Mouse (Mus musculus) midbrain, embryonic 13.5 days (tissue): ENCODE results near the gene Kars. TPM values are rescaled to one million over a fixed set of nuclear protein-coding genes. Genes with fewer than 3 reads are reported as not detected.

Source experiments
- ATAC-seq: fragments of 200-750 bp; cut with Nextera tagmentation; 2 replicates; pipeline ENCODE4 v1.8.0; 2017; ENCODE audit warnings: mild to moderate bottlenecking, moderate TSS enrichment, moderate library complexity
- H3K27ac ChIP-seq: fragments of 300-500 bp; sonication (generic); 2 replicates; pipeline ENCODE4 v1.5.1; 2015; ENCODE audit warnings: inconsistent platforms, mild to moderate bottlenecking, moderate library complexity
- H3K27me3 ChIP-seq: fragments of 300-500 bp; sonication (generic); 2 replicates; pipeline ENCODE4 v1.6.1; 2015; ENCODE audit warnings: mild to moderate bottlenecking, inconsistent platforms
- H3K36me3 ChIP-seq: fragments of 300-500 bp; sonication (generic); 2 replicates; pipeline ENCODE4 v1.6.1; 2015; ENCODE audit warnings: mild to moderate bottlenecking, inconsistent platforms
- H3K4me1 ChIP-seq: fragments of 300-500 bp; sonication (generic); replicated peaks from 2 replicates; pipeline ENCODE4 v1.6.1; 2015; ENCODE audit warnings: inconsistent platforms
- H3K4me2 ChIP-seq: fragments of 300-500 bp; sonication (generic); replicated peaks from 2 replicates; pipeline ENCODE4 v1.6.1; 2015; ENCODE audit warnings: moderate library complexity, mild to moderate bottlenecking, inconsistent platforms
- H3K4me3 ChIP-seq: fragments of 300-500 bp; sonication (generic); replicated peaks from 2 replicates; pipeline ENCODE4 v1.5.1; 2015; ENCODE audit warnings: mild to moderate bottlenecking, inconsistent platforms
- H3K9ac ChIP-seq: fragments of 300-500 bp; sonication (generic); replicated peaks from 2 replicates; pipeline ENCODE4 v1.6.1; 2015; ENCODE audit warnings: mild to moderate bottlenecking, inconsistent platforms
- H3K9me3 ChIP-seq: fragments of 300-500 bp; sonication (generic); 2 replicates; pipeline ENCODE4 v1.6.1; 2016; ENCODE audit warnings: mild to moderate bottlenecking, inconsistent platforms
- WGBS: fragments of 180-500 bp; shearing (Covaris S2); methylation state at CpG from one replicate; pipeline ENCODE4 v1.1.7; 2015; 5-methylcytosine and 5-hydroxymethylcytosine counted together
- polyA plus RNA-seq: library from polyadenylated mRNA; unstranded; fragments of >200 nt; fragmentation: Nextera tagmentation; extraction: Ambion mirVana; gene quantifications from 2 replicates; pipeline ENCODE4 v1.2.1, GENCODE M21; 2015

Gene Kars
- polyA plus RNA-seq, 1 experiment from 2014 or later = 171 TPM

GRCm38 (mm10) chr8:111975706-111976105 is 35.4 kb downstream of the Kars start:
- H3K4me1 ChIP-seq = no peaks in the 10 kb centered on the region
- H3K27me3 ChIP-seq = no peaks in the 10 kb centered on the region
- no peak overlapping the region for H3K4me3 ChIP-seq
- H3K27ac ChIP-seq = no peak overlapping the region
- WGBS = 92% methylated on average over 2 of the region's 2 CpGs
- no peaks in the 10 kb centered on the region for H3K9me3 ChIP-seq
- peaks cover 53% of the 10 kb centered on the region for H3K36me3 ChIP-seq
- no peak overlapping the region for H3K4me2 ChIP-seq
- no peak overlapping the region for H3K9ac ChIP-seq
- no peak for ATAC-seq

- H3K27ac ChIP-seq = no peak overlapping the region
- no peak overlapping the region for H3K9ac ChIP-seq
- no peaks in the 10 kb centered on the region for H3K9me3 ChIP-seq
- ATAC-seq = no peak
- H3K4me3 ChIP-seq = no peak overlapping the region
- H3K27me3 ChIP-seq = no peaks in the 10 kb centered on the region
- H3K4me2 ChIP-seq = no peak overlapping the region
- peaks cover 55% of the 10 kb centered on the region for H3K36me3 ChIP-seq
- 97% methylated on average over 12 of the region's 12 CpGs for WGBS
- no peaks in the 10 kb centered on the region for H3K4me1 ChIP-seq
These were observed 37.0 kb downstream of the Kars start for GRCm38 (mm10) chr8:111974138-111974537.

GRCm38 (mm10) chr8:111968991-111969390 is 42.1 kb downstream of the Kars start:
- no peaks in the 10 kb centered on the region for H3K4me1 ChIP-seq
- H3K4me2 ChIP-seq = no peak overlapping the region
- ATAC-seq = no peak
- no peaks in the 10 kb centered on the region for H3K27me3 ChIP-seq
- 21% methylated on average over 5 of the region's 5 CpGs for WGBS
- H3K27ac ChIP-seq = no peak overlapping the region
- H3K9ac ChIP-seq = no peak overlapping the region
- H3K4me3 ChIP-seq = no peak overlapping the region
- peaks cover 42% of the 10 kb centered on the region for H3K36me3 ChIP-seq
- H3K9me3 ChIP-seq = no peaks in the 10 kb centered on the region

DNA sequence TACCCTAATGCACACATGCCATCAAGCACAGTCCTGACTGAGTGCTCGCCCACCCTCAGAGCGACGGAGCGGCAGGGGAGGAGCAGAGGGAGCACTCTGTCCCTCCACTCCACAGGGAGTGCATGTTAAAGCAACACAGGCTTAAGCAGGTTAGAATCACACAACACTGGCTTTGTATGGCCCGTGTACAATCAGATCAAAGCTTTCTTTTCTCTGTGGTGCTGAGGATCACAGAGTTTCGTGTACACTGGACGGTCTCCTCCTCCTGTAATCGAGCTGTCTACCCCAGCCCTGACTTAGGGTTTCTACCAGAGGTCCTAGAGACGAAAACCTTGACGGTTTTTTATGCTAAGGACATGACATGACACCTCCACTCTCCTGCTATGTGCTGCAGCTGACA is 42.6 kb downstream of the Kars start:
- Histone ChIP-seq H3K4me3 (no peak overlapping the region), H3K36me3 (peaks cover 38% of the 10 kb centered on the region), H3K27ac (no peak overlapping the region), H3K4me1 (no peaks in the 10 kb centered on the region), H3K9ac (no peak overlapping the region), H3K4me2 (no peak overlapping the region), H3K9me3 (no peaks in the 10 kb centered on the region), H3K27me3 (no peaks in the 10 kb centered on the region)
- ATAC-seq = no peak
- 78% methylated on average over 10 of the region's 10 CpGs for WGBS

DNA sequence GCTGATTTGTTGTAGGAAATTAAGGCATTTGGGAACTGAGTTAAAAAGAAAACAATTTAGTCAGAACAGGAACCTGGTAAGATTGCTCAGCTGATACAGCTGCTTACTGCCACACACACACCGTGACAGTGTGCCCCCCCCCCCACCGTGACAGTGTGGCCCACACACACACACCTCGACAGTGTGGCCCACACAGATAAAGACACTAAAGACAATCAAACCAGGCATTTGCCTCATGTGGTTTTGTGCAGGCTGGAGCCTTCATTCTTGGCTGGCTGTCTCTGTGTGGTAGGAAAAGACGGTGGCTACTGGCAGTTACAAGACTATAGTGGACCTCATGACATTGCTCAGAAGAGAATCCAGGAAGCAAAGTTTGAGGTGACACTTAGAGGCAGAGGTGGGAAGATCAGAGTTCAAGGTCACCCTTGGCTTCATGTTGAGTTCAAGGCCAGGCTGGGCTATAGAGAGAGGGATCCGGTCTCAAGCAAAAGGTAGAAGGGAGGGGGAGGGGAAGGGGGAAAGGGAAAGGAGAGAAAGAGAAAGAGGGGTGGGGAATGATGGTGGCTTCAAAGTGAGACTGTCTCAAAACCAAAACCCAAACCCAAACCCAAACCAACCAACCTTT is 43.8 kb downstream of the Kars start:
- no peak overlapping the region for H3K4me3 ChIP-seq
- H3K36me3 ChIP-seq = peaks cover 31% of the 10 kb centered on the region
- no peak overlapping the region for H3K9ac ChIP-seq
- H3K4me1 ChIP-seq = no peaks in the 10 kb centered on the region; the same call in 1 of the 2 replicates
- no peaks in the 10 kb centered on the region for H3K27me3 ChIP-seq
- no peak overlapping the region for H3K27ac ChIP-seq
- no peak for ATAC-seq
- WGBS = 84% methylated on average over 5 of the region's 5 CpGs
- no peak overlapping the region for H3K4me2 ChIP-seq
- H3K9me3 ChIP-seq = no peaks in the 10 kb centered on the region

DNA sequence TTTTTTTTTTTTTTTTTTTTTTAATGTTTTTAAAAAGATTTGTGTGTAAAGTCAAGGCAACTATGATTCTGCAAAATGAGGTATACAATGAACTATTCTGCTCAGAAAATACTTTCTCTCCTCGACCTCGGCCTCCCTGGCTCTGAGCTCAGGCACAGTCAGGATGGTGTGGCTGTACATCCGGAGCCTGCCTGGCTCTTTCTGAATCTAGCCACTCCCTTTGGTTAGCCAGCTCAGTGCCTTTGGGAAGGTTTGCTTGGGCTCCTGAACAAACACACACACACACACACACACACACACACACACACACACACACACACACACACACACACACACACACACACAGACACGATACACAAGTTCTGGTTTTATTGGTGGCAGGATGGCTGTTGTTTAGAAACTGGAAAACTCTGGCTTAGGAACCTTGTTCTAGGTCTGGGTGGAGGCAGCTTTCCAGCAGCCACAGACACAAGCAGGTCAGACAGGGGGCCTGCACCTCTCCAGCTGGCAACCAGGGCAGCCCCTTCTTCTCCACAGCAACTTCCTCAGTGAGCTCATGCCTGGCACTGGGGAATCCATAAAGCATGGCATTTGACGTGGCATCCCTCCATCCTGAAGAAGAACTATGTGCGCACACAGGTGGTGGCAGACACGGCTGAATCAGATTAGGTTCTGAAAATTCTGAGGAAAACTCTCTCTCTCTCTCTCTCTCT is 46.1 kb downstream of the Kars start:
- Histone ChIP-seq H3K4me2 (no peak overlapping the region), H3K36me3 (peaks cover 20% of the 10 kb centered on the region), H3K27me3 (no peaks in the 10 kb centered on the region), H3K9me3 (no peaks in the 10 kb centered on the region), H3K27ac (no peak overlapping the region), H3K9ac (no peak overlapping the region), H3K4me3 (no peak overlapping the region), H3K4me1 (no peaks in the 10 kb centered on the region; the same call in 1 of the 2 replicates)
- no peak for ATAC-seq
- WGBS = 82% methylated on average over 7 of the region's 7 CpGs

DNA sequence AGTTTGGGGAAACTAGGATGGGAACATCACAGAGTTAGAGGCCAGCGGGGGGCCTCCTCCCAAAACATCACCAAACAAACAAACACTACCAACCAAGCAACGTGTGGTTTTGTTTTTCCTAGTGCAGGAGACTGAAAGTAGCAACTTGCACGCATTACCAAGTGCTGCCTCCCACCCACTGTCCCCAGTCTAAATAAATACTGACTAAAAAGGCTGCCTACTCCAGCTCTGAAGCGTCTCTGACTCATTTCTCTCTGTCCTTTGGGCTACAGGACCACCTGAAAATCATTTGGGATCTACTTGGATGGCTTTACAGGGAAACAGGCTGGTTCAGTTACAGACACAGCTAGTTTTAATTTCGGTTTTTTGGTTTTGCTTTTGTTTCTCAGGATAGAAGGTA is 46.8 kb downstream of the Kars start:
- no peak overlapping the region for H3K27ac ChIP-seq
- no peak overlapping the region for H3K9ac ChIP-seq
- no peak overlapping the region for H3K4me2 ChIP-seq
- H3K4me3 ChIP-seq = no peak overlapping the region
- no peaks in the 10 kb centered on the region for H3K9me3 ChIP-seq
- peaks cover 20% of the 10 kb centered on the region for H3K36me3 ChIP-seq
- no peak for ATAC-seq
- H3K4me1 ChIP-seq = no peaks in the 10 kb centered on the region; the same call in 1 of the 2 replicates
- WGBS = 69% methylated on average over 5 of the region's 5 CpGs
- no peaks in the 10 kb centered on the region for H3K27me3 ChIP-seq

DNA sequence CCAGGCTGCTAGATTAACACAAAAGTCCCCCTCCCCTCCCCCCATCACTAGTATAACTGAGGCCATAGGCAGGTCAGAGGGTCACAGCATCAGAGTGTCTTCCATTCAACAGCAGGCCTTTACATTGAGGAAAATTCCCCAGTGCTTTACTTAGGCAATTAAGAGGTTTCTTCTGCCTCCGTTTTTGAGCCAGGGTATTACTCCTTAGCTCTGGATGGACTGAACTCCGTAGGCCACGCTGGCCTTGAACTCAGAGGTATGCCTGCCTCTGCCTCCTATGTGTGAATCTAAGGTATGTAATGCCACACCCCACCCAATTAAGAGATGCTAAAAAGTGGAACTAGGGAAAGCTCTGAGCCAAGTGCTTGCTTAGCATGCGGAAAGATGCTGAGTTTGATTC is 47.6 kb downstream of the Kars start:
- H3K36me3 ChIP-seq = peaks cover 16% of the 10 kb centered on the region
- H3K4me2 ChIP-seq = no peak overlapping the region
- ATAC-seq = no peak
- H3K4me3 ChIP-seq = no peak overlapping the region
- H3K27me3 ChIP-seq = no peaks in the 10 kb centered on the region
- H3K4me1 ChIP-seq = no peaks in the 10 kb centered on the region; the same call in 1 of the 2 replicates
- 78% methylated on average over 4 of the region's 4 CpGs for WGBS
- H3K9me3 ChIP-seq = no peaks in the 10 kb centered on the region
- H3K27ac ChIP-seq = no peak overlapping the region
- no peak overlapping the region for H3K9ac ChIP-seq

- Histone ChIP-seq H3K4me3 (no peak overlapping the region), H3K9ac (no peak overlapping the region), H3K36me3 (peaks cover 17% of the 10 kb centered on the region), H3K4me2 (no peak overlapping the region), H3K27me3 (no peaks in the 10 kb centered on the region), H3K9me3 (no peaks in the 10 kb centered on the region), H3K27ac (no peak overlapping the region), H3K4me1 (no peaks in the 10 kb centered on the region; the same call in 1 of the 2 replicates)
- ATAC-seq = no peak
- 74% methylated on average over 10 of the region's 10 CpGs for WGBS
These were observed 48.0 kb downstream of the Kars start for GRCm38 (mm10) chr8:111963091-111963490.

GRCm38 (mm10) chr8:111962589-111962988 is 48.5 kb downstream of the Kars start:
- 88% methylated on average over 1 of the region's 1 CpGs for WGBS
- Histone ChIP-seq H3K4me3 (no peak overlapping the region), H3K36me3 (peaks cover 14% of the 10 kb centered on the region; the same call in 1 of the 2 replicates), H3K9me3 (no peaks in the 10 kb centered on the region), H3K4me1 (no peaks in the 10 kb centered on the region; the same call in 1 of the 2 replicates), H3K9ac (no peak overlapping the region), H3K27me3 (no peaks in the 10 kb centered on the region), H3K27ac (no peak overlapping the region), H3K4me2 (no peak overlapping the region)
- no peak for ATAC-seq

GRCm38 (mm10) chr8:111961330-111961729 is 49.8 kb downstream of the Kars start:
- peaks cover 24% of the 10 kb centered on the region for H3K36me3 ChIP-seq
- 70% methylated on average over 3 of the region's 3 CpGs for WGBS
- no peak for ATAC-seq
- H3K4me3 ChIP-seq = no peak overlapping the region
- H3K9ac ChIP-seq = no peak overlapping the region
- H3K4me2 ChIP-seq = no peak overlapping the region
- no peaks in the 10 kb centered on the region; the same call in 1 of the 2 replicates for H3K4me1 ChIP-seq
- H3K27ac ChIP-seq = no peak overlapping the region
- no peaks in the 10 kb centered on the region for H3K27me3 ChIP-seq
- H3K9me3 ChIP-seq = no peaks in the 10 kb centered on the region

DNA sequence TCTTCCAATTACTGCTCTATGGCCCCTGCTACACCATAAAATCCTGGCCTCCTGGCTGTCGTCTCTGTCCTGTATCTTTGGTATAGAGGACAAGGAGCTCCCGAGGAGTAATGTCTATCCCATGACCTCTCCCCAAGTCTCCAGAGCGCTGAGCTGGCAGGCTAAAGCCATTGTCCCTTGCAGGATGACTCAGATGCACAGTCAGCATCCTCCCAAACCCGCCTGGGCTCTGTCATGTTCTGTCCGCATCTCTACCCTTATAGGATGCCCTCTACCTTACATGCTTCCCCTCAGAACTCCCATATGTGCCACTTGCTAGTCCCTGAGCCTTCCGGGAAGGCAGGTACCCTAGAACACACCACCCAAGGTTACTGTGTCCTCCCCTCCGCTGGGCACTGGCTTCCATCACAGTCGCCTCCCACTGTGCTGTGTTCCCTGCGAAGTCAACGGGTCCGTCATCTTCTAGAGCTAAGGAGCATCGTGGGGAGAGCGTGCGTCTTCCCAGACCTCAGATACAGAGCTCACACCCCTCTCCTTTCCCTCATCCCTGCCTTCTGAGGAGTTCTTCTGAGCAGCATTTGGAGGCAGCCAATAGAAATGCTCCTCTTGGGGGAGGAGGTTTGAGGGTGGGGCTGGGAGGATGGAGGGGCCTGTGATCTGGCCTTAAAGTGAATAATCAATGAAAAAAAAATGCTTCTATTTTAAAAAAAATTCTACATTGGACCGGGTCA is 50.4 kb downstream of the Kars start:
- Histone ChIP-seq H3K9me3 (no peaks in the 10 kb centered on the region), H3K36me3 (peaks cover 29% of the 10 kb centered on the region), H3K27me3 (no peaks in the 10 kb centered on the region), H3K9ac (no peak overlapping the region), H3K4me3 (no peak overlapping the region), H3K4me1 (no peaks in the 10 kb centered on the region; the same call in 1 of the 2 replicates), H3K4me2 (no peak overlapping the region), H3K27ac (no peak overlapping the region)
- 74% methylated on average over 15 of the region's 15 CpGs for WGBS
- ATAC-seq = no peak
